Mouse (Mus musculus) heart, adult 8-10 months (tissue): ENCODE measurements around the gene Rbfox2. TPM values are rescaled to one million over a fixed set of nuclear protein-coding genes. Genes with fewer than 3 reads are reported as not detected.

ENCODE experiments used
- DNase-seq: peaks from one replicate; pipeline ENCODE4 v3.0.0; 2022; ENCODE audit warnings: low spot score
- total RNA-seq, 4 experiments: library from RNA; stranded (reverse); gene quantifications; 2 replicates each; pipeline ENCODE4 v1.2.4; 2022

The Rbfox2 gene
- total RNA-seq, 4 experiments from 2014 or later: 87.6 to 108 (median 101) TPM

DNA sequence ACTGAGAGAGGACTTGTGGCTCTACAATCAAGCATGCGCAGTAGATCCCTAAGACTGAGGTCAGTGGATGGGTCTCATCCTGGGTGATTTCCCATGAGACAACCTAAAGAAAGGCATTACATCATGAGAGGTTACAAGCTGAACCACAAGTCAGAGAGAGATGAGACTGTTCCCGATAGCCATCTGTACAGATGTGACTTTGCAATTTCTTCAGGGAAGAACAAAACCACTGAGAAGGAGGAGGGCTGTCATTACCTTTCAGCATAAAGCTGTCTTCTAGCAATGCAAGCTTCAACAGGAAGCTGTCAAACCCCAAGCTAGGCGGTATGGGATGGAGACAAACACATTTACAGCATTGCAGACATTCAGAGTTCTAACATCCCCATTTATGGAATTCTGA lies 157.3 kb downstream of the Rbfox2 start:
- DNase-seq: no peak

DNA sequence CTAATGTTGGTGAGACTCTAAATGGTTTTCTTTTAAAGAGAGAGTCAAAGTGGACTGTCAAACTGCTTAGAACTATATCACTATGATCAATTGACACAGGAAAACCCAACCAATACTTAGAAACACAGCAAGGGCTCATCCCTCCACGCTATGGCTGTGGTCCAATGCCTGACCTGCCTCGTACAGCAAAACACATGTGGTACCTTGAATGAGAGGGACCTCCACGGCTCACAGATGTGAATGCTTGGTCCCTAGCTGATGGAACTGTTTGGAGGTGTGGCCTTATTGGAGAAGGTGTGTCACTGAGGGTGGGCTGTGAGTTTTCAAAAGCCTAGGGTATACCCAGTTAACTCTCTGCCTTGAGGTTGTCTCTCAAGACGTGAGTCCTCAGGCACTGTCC lies 159.9 kb downstream of the Rbfox2 start:
- DNase-seq: no peak

DNA sequence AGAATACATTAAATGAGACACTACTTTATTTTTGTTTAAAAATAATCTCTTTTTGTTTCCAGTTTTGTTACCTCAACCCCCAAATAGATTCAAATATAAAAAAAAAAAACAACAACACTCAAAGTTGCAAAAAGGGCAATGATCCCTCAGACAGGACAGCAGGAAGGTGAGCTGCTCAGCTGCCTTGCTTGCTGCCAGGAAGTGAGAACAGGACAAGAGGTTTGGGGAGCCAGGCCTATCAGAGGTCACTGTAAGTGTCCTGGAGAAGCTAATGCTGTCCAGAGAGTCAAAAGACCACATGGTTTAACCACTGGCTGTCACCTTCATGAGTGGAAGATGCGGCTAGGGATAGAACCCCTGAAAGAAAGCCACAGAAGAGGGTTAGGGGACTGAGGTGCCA lies 161.8 kb downstream of the Rbfox2 start:
- DNase-seq: no peak

DNA sequence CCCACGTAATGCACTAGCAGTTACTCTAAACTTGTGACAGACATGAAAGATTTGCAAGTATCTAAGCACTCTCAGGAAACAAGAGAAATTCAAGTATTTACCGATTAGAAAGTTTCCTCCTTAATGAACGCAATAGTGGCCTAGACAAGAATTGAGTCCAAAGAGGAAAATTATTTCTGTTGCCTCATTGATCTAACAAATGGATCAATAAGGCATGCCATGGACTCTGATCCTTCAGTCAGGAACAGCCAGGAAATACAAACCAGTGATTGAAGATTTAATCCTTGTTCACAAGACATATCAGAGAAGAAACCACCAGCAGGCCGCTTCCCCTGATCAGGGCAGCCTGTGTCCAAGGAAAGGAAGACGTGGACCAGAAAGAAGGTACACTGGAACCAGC lies 164.0 kb downstream of the Rbfox2 start:
- DNase-seq: no peak

DNA sequence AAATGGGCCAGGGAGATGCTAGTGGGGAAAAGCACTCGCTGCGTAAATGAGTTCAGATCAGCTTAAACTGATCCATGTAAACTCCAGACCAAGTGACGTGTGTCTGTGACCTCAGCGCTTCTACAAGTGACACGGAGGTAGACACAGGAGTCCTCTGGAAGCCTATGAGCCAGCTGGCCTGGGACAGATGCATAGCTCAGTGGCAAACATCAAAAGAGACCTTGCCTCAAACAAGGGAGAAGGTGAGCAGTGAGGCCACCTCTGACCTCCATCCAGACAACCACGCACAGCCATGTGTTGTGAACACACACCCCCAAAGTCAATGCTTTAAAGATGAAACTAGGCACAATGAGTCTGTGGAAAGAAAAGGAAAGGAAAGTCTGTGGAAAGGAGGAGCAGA lies 164.5 kb downstream of the Rbfox2 start:
- no peak for DNase-seq

DNA sequence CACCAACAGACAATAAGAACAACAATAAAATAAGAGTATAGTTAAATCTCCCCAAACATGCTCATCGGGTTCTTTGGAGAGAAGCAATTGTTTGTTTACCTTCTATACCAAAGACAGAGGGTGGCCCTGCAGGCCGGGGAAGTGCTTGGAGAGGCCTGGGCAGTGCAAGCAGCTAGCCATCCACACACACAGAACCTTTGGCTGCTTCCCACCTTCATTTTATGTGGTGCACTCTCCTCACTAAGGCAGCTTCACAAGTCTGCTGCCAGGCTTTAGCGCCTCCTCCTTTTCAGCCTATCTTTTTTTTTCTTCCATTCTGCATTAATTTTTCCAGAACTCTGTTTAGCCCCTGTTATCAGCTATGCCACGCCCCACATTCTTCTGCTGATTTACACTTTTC lies 165.1 kb downstream of the Rbfox2 start:
- DNase-seq: no peak

DNA sequence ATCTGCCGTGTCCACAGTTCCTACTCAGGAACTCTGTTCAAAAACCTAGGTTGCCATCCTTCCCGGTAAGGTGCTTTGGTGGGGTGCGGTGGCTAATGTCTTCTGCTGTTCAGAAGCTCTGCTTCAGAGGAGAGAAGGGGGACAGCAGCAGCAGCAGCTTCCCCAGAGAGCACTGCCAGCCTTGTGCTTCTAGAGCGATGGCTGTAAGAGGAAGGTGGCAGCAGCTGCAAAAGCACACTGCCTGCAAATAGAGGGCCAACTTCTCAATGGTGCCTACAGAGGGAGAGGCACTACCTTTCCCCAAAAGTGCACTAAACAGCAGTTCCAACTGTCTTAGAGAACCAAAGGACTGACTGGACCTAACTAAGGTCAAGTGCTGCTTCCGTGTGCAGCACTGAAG lies 168.5 kb downstream of the Rbfox2 start:
- no peak for DNase-seq

DNA sequence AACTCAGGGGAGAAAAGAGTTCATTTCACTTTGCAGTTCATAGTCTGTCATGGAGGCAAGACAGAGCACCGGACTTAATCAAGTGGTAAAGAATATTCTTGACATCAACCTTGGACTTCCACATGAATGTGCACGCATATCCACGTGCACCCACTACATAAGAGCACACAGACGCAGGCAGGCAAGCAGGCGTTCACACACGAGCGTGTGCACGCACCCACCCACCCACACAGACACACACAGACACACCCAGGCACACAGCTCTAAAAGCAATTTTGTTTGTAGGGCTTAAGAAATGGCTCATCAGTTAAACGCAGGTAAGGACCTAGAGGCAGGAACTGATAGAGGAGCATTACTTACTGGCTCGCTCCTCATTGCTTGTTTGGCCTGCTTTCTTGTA lies 172.3 kb downstream of the Rbfox2 start:
- no peak for DNase-seq

DNA sequence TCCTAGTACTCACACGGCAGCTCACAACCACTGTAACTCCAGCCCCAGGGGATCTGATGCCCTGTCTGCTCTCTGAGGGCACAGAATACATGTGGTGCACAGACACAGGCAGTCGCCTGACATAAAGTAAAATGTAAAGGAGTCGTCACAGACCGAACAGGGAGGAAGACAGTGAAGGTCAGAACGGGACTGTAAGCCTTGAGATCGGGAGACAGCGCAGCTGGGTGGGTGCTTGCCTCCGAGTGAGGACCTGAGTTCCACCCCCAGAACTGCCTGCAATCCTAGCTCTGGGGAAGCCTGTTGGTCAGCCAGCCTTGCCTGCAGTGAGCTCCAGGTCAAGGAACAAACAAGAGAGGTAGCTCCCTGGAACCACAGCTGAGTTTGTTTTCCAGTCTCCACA lies 177.7 kb downstream of the Rbfox2 start:
- DNase-seq: no peak

DNA sequence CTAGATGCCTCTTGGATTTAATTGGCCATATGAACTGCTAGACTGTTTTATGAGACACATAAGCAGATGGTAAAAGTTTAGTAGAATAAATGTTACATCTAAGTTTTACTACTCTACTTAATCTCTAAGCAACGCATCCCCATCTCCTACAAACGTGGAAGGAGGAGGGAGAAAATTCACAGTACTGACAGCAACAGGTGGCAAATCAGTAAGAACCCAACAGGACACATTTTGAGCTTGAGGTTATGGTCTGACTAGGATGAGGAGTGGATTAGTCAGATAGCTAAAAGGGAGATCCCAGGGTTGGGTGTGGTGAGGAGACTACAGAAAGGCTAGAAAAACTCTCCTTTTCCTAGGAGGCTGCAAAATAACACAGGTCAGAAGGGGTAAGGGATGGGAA lies 179.1 kb downstream of the Rbfox2 start:
- DNase-seq: no peak

DNA sequence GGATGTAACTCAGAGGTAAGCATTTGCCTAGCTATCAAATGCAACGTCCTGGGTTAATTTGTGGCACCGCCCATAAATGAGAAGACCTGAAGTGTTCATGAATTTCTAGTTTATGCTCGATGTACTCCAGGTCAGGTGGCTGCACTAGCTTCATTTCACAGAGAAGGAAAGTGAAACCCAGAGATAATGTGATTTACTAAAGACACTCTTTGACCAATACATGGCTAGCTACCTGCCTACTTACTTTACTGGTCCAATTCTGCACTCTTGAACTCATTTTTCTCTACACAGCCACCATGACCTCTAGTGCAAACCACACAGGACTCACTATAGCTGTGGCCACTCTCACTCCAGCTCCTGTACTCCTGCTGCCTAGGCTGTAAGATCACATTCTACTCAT lies 180.1 kb downstream of the Rbfox2 start:
- DNase-seq: no peak

DNA sequence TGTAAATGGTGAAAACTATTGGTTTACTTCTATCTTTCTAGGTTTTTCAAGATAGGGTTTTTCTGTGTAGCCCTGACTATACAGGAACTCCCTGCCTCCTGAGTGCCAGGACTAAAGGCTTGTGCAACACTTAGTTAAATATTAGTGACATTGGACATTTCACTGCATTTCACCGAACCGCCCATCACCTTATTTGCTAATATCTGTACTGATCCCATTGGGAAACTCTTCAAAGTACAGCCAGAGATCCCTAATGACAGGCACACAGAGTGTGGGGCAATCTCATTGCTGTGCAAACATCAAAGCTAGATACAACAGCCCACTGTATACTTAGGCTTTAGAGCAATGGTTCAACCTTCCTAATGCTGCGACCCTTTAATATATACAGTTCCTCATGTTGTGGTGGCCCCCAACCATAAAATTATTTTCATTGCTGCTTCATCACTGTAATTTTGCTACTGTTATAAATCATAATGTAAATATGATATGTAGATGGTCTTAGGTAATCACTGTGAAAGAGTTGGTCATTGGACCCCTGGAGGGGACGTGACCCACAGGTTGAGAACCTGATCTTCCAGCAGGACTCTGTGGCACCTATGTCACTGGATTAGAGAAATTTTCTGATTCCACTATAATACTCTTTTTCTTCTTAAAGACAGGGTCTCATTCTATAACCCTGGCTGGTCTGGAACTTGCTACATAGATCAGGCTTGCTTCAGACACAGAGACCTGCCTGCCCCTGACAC lies 182.3 kb downstream of the Rbfox2 start:
- no peak for DNase-seq

DNA sequence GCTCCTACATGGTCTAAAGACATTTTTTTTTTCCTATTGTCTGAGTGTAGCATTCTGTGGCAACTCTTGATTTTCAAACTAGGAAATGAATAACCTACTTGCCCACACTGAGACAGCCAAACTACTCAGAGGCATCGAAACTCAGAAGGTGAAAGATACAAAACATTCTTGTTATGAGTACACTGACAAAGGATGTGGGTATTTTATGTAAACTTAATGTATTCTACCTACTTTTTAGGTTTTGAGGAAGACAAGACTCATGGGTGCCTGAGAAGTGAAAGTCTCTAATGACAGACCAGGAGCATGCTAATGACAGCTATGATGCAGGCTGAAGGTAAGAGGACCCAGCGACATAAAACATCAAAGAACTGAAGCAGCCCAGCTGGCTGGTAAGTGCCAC lies 184.0 kb downstream of the Rbfox2 start:
- no peak for DNase-seq

DNA sequence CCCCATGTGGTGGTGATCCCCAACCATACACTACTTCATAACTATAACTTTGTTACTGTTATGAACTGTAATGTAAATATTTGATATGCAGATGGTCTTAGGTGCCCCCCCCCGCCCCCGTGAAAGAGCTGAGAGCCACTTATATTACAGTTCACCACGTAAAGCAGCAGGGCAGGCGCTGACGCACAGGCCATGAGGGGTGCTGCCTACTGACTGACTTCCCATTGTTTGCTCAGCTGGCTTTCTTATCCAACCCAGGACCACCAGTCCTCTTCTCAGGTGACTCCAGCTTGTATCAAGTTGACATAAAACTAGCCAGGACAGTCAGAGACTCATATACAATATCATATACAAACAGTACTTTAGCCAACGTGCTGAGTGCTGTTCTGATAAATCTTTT lies 184.6 kb downstream of the Rbfox2 start:
- no peak for DNase-seq

DNA sequence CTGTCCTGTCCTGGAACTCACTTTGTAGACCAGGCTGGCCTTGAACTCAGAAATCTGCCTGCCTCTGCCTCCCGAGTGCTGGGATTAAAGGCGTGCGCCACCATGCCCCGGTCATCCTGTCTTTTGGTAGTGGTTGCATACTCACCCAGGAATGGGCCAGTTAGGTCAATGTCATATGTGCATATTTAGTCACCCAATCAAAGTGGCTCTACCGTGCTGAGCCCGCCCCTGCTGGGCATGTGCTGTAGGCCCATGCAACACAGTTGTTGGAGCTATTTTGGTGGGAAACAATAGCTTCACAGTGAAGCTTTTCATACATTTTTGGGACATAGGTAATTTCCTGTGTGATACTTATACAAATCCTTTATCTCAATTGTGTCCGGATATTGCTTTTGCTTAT lies 187.1 kb downstream of the Rbfox2 start:
- DNase-seq: no peak

DNA sequence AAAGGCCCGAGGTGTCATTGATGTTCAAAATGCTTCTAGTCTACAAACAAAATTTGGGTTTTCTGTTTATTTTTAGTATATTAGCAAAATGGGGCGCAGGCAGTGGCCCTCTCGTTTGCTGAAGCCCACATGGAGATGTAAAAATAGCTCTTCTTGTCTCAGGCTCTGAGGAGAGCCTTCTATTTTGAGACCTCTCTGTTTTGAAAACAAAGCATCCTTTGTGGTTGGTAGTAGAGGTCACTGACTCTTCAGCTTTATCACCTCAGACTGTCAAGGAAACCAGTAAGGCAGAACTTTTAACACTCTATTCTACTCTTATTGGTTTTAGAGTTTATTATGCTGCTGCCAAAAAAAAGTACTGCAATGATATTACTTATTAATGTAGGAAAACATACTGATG lies 189.6 kb downstream of the Rbfox2 start:
- no peak for DNase-seq

DNA sequence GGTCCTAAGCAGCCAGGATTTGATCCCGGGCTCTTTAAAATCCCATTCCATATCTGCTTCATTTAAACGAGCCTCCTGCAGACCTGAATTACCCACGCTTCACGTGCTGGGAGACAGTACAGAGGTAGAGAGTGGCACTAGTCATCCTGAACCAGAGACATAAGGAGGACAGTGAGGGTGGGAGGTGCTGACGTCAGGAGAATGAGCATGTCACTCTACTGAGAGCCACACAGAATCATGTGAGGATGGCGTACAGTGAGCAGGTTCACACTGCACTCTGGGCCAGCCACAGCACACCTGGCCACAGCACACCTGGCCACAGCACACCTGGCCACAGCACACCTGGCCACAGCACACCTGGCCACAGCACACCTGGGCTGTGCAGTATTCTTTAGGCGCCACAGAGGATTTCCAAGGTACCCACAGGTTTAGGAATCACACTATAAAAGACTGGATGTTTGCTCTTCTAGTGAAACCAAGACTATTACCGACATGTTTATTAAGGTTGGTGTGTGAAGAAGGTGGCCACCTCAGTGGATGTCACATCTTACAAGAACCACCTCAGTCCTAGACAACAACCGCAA lies 190.6 kb downstream of the Rbfox2 start:
- no peak for DNase-seq

DNA sequence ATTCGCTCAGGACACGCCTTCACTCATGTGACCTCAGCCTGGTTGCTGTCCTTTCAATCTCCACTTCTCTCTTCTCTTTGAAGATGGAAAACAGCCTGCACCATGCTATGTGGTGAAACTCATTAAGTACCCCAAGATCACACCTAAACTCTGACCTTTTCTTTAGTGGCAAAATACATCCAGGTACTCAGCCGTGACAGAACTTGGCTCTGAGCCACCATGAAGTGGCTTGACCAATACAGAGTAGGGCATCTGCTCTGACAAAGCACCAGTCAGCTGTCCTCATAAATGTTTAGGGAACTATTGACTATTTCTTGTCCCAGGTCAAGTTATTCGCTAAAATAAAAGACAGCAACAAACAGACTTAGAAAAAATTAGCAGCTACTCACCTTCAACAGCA lies 191.3 kb downstream of the Rbfox2 start:
- DNase-seq: no peak

DNA sequence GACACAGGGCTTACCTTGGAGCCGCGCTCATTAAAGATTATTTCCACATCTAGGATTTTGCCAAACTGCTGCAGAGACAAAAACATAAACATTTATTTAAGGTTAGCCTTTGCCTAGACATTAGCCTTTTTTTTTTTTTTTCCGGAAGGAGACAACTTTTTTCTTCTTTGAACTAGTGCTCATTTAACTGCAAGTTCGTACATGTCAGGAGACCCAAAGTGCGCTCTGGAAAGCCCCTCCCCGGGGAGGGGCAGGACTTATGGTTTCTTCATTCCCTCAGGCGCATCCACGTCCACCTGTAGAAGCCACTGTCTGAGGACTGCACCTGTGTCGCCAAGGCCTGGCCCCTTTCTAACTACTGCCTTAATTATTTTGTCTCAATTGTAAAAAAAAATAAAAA lies 193.2 kb downstream of the Rbfox2 start:
- DNase-seq: no peak

DNA sequence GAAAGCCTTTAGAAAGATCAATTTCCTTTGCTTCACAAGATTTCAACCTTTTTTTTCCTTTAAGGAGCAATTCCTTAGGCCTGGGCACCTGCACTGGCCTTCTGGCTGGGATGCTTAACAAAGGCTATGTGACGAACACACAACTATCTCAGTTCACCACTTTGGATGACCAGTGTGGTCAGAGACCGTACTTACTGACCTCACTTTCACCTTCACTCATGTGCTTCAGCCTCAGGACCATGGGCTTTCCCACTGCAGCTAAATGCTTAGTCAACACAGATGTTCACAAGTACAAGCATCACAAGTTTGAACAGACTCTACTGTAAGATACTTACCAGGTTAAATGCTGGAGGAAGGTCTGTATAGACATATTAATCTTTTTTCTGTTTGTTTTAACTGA lies 194.4 kb downstream of the Rbfox2 start:
- DNase-seq: no peak

DNA sequence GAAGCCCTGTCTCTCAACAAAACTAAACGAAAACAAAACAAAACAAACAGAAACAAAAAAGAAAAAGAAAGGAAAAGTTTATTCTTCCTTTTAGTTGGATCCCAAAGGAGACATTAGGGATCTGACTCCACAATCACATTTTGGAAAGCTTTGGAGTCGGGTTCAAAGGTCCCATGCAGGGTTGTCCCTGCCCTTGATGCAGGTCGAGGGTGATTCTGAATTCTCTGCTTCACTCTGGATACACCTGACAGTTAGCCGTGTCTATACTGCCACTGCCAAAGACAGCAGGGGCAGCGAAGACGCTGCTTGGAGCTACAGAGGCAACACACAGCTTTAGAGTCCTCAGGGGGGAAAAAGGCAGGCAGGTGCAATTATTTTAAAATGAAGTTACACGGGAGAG lies 194.9 kb downstream of the Rbfox2 start:
- no peak for DNase-seq

DNA sequence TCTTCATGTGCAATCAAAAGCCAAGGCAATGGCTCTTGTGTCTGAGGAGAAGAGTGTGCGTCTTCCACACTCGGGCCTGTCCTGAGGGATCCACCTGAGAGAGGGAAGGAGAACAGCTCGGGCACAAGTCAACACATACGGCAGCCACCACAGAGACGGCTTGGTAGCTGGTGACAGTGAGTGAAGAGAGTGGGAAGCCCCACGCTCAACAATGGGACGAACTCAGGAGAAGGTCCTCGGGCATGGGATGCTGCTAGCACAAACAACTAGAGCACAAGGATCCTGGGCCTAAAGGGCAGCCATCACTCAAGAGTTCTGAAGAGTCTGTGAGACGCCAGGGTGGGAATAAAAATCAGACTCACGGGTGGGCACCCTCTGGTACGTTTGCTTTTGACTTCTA lies 196.4 kb downstream of the Rbfox2 start:
- DNase-seq: no peak

DNA sequence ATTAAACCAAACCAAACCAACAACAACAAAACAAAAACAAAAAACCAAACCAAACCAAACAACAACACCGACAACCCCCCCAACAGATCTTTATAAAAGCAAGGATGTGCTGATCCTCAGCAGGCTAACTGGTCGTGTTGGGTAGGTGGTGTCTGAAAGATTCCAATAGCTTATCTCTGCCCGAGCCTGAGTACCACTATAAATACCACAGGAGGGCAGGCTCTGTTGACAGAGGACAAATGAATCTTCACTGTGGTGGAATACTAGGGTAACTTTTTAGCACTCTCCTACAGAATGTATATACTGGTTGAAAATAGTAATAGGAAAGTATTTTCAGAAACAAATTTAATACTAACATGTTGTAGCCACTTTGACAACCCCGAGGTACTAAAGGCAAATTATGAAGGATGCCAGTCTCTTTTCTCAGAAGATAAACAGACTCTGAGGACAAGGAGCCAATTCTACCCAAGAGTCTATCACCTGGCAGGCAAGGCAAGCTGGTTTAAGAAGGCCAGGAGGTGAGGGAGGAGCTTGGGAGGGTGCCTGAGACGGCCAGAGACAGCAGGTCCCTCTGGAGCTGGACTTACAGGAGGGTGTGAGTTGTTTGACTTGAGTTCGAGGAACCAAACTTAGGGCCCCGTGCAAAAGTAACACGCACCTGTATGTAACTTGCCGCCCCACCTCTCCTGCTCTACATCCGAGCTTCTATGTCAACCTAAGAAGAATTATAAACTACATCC lies 199.5 kb downstream of the Rbfox2 start:
- DNase-seq: no peak
